Mouse (Mus musculus) kidney, adult 11 months (tissue): Measurements from ENCODE around the gene Abhd14b.
A peak's percentile ranks its signal among the peaks of the same experiment; 100 is the strongest.

Experiments
- DNase-seq: peaks from one replicate; pipeline ENCODE4 v3.0.0; 2022

Gene Abhd14b

GRCm38 (mm10) chr9:106461641-106462429, 14.6 kb downstream of the Abhd14b start:
- DNase-seq: no peak

- DNase-seq: no peak
Observed at GRCm38 (mm10) chr9:106462430-106462800, 15.2 kb downstream of the Abhd14b start.

GRCm38 (mm10) chr9:106463122-106464063, 16.1 kb downstream of the Abhd14b start:
- no peak for DNase-seq

- no peak for DNase-seq
Observed at GRCm38 (mm10) chr9:106464751-106465541, 17.7 kb downstream of the Abhd14b start.

GRCm38 (mm10) chr9:106465571-106466200, 18.4 kb downstream of the Abhd14b start, which contains the start of gene Gpr62:
Gene Gpr62 (minus strand): TSS chr9:106465938.
- DNase-seq: no peak

GRCm38 (mm10) chr9:106466721-106467120, 19.5 kb downstream of the Abhd14b start:
- no peak for DNase-seq

GRCm38 (mm10) chr9:106467746-106468145, 20.5 kb downstream of the Abhd14b start:
- DNase-seq: no peak

GRCm38 (mm10) chr9:106469317-106469716, 22.1 kb downstream of the Abhd14b start:
- DNase-seq: no peak

GRCm38 (mm10) chr9:106469776-106470175, 22.5 kb downstream of the Abhd14b start:
- no peak for DNase-seq

- DNase-seq: peak; percentile 52
Observed at GRCm38 (mm10) chr9:106470991-106471750, 23.9 kb downstream of the Abhd14b start.

GRCm38 (mm10) chr9:106471892-106472291, 24.6 kb downstream of the Abhd14b start:
- peak; percentile 78 for DNase-seq

GRCm38 (mm10) chr9:106472321-106472720, 25.1 kb downstream of the Abhd14b start:
- DNase-seq: peak; percentile 44

- DNase-seq: peak; percentile 83
Observed at GRCm38 (mm10) chr9:106473081-106473752, 26.0 kb downstream of the Abhd14b start.

- DNase-seq: no peak
Observed at GRCm38 (mm10) chr9:106473753-106474105, 26.5 kb downstream of the Abhd14b start.

GRCm38 (mm10) chr9:106474456-106474855, 27.2 kb downstream of the Abhd14b start:
- DNase-seq: peak; percentile 72

- DNase-seq: no peak
Observed at GRCm38 (mm10) chr9:106475046-106475445, 27.8 kb downstream of the Abhd14b start.

GRCm38 (mm10) chr9:106475663-106476001, 28.4 kb downstream of the Abhd14b start, which contains the start of gene Rrp9:
Gene Rrp9 (plus strand): TSS chr9:106475963.
- DNase-seq: peak; percentile 27

GRCm38 (mm10) chr9:106476002-106476923, 29.0 kb downstream of the Abhd14b start:
- peak; percentile 81 for DNase-seq

- DNase-seq: peak; percentile 100
Observed at GRCm38 (mm10) chr9:106476924-106477484, 29.7 kb downstream of the Abhd14b start, which contains the start of gene Parp3. Gene Parp3 (minus strand): TSS chr9:106476949.
